Mouse (Mus musculus): ENCODE measurements at regions not wholly inside any gene's neighbourhood (a gene's known extent, or its start where the extent isn't known, plus 50 kb on each side); places are given as distances from the start of the nearest gene placed in this dataset.

GRCm38 (mm10) chr19:15851622-15852021 is 95.5 kb downstream of the Psat1 start:
- DNase-seq (ENCODE audit: low spot score), result no peak

- no peak for DNase-seq (ENCODE audit: low spot score)
These were observed 96.4 kb downstream of the Psat1 start for GRCm38 (mm10) chr19:15850722-15851121.

- no peak for DNase-seq (ENCODE audit: low spot score)
These were observed 97.9 kb downstream of the Psat1 start for GRCm38 (mm10) chr19:15849235-15849634.

GRCm38 (mm10) chr19:15838327-15838726 is 108.8 kb downstream of the Psat1 start:
- DNase-seq (ENCODE audit: low spot score), result no peak

GRCm38 (mm10) chr19:15837715-15838175 is 109.4 kb downstream of the Psat1 start:
- no peak for DNase-seq (ENCODE audit: low spot score)

- no peak for DNase-seq (ENCODE audit: low spot score)
These were observed 110.0 kb downstream of the Psat1 start for GRCm38 (mm10) chr19:15836956-15837714.

- no peak for DNase-seq (ENCODE audit: low spot score)
These were observed 110.8 kb downstream of the Psat1 start for GRCm38 (mm10) chr19:15836201-15836955.

GRCm38 (mm10) chr19:15830385-15830784 is 116.8 kb downstream of the Psat1 start:
- no peak for DNase-seq (ENCODE audit: low spot score)

GRCm38 (mm10) chr19:15829158-15829557 is 118.0 kb downstream of the Psat1 start:
- DNase-seq (ENCODE audit: low spot score), result no peak

- DNase-seq (ENCODE audit: low spot score), result no peak
These were observed 119.0 kb downstream of the Psat1 start for GRCm38 (mm10) chr19:15827990-15828705.

GRCm38 (mm10) chr19:15827120-15827989 is 119.8 kb downstream of the Psat1 start:
- no peak for DNase-seq (ENCODE audit: low spot score)

GRCm38 (mm10) chr19:15823688-15824371 is 123.3 kb downstream of the Psat1 start:
- DNase-seq (ENCODE audit: low spot score), result no peak

- no peak for DNase-seq (ENCODE audit: low spot score)
These were observed 127.1 kb downstream of the Psat1 start for GRCm38 (mm10) chr19:15820020-15820419.

GRCm38 (mm10) chr19:15815166-15815565 is 132.0 kb downstream of the Psat1 start:
- DNase-seq (ENCODE audit: low spot score), result no peak

- no peak for DNase-seq (ENCODE audit: low spot score)
These were observed 138.1 kb downstream of the Psat1 start for GRCm38 (mm10) chr19:15809008-15809407.

GRCm38 (mm10) chr19:15807681-15808080 is 139.5 kb downstream of the Psat1 start:
- DNase-seq (ENCODE audit: low spot score), result no peak

GRCm38 (mm10) chr19:15803131-15803889 is 143.8 kb downstream of the Psat1 start:
- no peak for DNase-seq (ENCODE audit: low spot score)

- DNase-seq (ENCODE audit: low spot score), result no peak
These were observed 144.5 kb downstream of the Psat1 start for GRCm38 (mm10) chr19:15802641-15803040.

GRCm38 (mm10) chr19:15801811-15802486 is 145.2 kb downstream of the Psat1 start:
- peak; percentile 88 for DNase-seq (ENCODE audit: low spot score)

Measured in layer of hippocampus, adult 11-12 months (tissue).